Mouse (Mus musculus) kidney, embryonic 15.5 days (tissue): ENCODE data around the gene Klf13. TPM values are rescaled to one million over a fixed set of nuclear protein-coding genes. Genes with fewer than 3 reads are reported as not detected.

ENCODE experiments used
- ATAC-seq: fragments of 200-750 bp; cut with Nextera tagmentation; replicated peaks from 2 replicates; pipeline ENCODE4 v1.8.0; 2017; ENCODE audit warnings: moderate TSS enrichment; ENCODE audit not compliant: low FRiP score
- H3K27ac ChIP-seq: fragments of 300-500 bp; sonication (generic); 2 replicates; pipeline ENCODE4 v1.5.1; 2015; ENCODE audit warnings: mild to moderate bottlenecking, inconsistent platforms
- H3K27me3 ChIP-seq: fragments of 300-500 bp; sonication (generic); 2 replicates; pipeline ENCODE4 v1.6.1; 2015; ENCODE audit warnings: inconsistent platforms
- H3K36me3 ChIP-seq: fragments of 300-500 bp; sonication (generic); 2 replicates; pipeline ENCODE4 v1.6.1; 2015; ENCODE audit warnings: inconsistent platforms
- H3K4me1 ChIP-seq: fragments of 300-500 bp; sonication (generic); 2 replicates; pipeline ENCODE4 v1.6.1; 2015; ENCODE audit warnings: inconsistent platforms
- H3K4me2 ChIP-seq: fragments of 300-500 bp; sonication (generic); 2 replicates; pipeline ENCODE4 v1.6.1; 2015; ENCODE audit warnings: moderate library complexity, mild to moderate bottlenecking, inconsistent platforms
- H3K4me3 ChIP-seq: fragments of 300-500 bp; sonication (generic); replicated peaks from 2 replicates; pipeline ENCODE4 v1.5.1; 2015; ENCODE audit warnings: mild to moderate bottlenecking, inconsistent platforms
- H3K9ac ChIP-seq: fragments of 300-500 bp; sonication (generic); 2 replicates; pipeline ENCODE4 v1.6.1; 2015; ENCODE audit warnings: mild to moderate bottlenecking, inconsistent platforms
- H3K9me3 ChIP-seq: fragments of 300-500 bp; sonication (generic); replicated peaks from 2 replicates; pipeline ENCODE4 v1.6.1; 2016; ENCODE audit warnings: inconsistent platforms
- WGBS: fragments of 180-500 bp; shearing (Covaris S2); methylation state at CpG from one replicate; pipeline ENCODE4 v1.1.7; 2015; ENCODE audit warnings: mixed read lengths; 5-methylcytosine and 5-hydroxymethylcytosine counted together
- polyA plus RNA-seq: library from polyadenylated mRNA; unstranded; fragments of >200 nt; fragmentation: Nextera tagmentation; extraction: Ambion mirVana; gene quantifications from 2 replicates; pipeline ENCODE4 v1.2.1, GENCODE M21; 2015

Klf13 gene
- polyA plus RNA-seq, 1 experiment from 2014 or later: 23.3 TPM

- Histone ChIP-seq H3K27ac (peak overlapping the region; percentile 30; the same call in 1 of the 2 replicates), H3K4me1 (peaks cover 18% of the 10 kb centered on the region), H3K4me2 (no peak overlapping the region), H3K4me3 (no peak overlapping the region), H3K9me3 (no peaks in the 10 kb centered on the region), H3K27me3 (no peaks in the 10 kb centered on the region), H3K9ac (no peak overlapping the region), H3K36me3 (peaks cover 21% of the 10 kb centered on the region)
- ATAC-seq: no peak
- 80% methylated on average over 10 of the region's 10 CpGs for WGBS
These were observed 51.1 kb downstream of the Klf13 start for GRCm38 (mm10) chr7:63887602-63888123.

- no peak overlapping the region for H3K4me2 ChIP-seq
- 40% methylated on average over 8 of the region's 8 CpGs for WGBS
- ATAC-seq: peak; percentile 72
- peaks cover 18% of the 10 kb centered on the region for H3K4me1 ChIP-seq
- peaks cover 21% of the 10 kb centered on the region for H3K36me3 ChIP-seq
- no peak overlapping the region for H3K9ac ChIP-seq
- H3K9me3 ChIP-seq: no peaks in the 10 kb centered on the region
- no peak overlapping the region for H3K4me3 ChIP-seq
- no peaks in the 10 kb centered on the region for H3K27me3 ChIP-seq
- H3K27ac ChIP-seq: peak overlapping the region; percentile 32
These were observed 51.6 kb downstream of the Klf13 start for GRCm38 (mm10) chr7:63887034-63887551.

DNA sequence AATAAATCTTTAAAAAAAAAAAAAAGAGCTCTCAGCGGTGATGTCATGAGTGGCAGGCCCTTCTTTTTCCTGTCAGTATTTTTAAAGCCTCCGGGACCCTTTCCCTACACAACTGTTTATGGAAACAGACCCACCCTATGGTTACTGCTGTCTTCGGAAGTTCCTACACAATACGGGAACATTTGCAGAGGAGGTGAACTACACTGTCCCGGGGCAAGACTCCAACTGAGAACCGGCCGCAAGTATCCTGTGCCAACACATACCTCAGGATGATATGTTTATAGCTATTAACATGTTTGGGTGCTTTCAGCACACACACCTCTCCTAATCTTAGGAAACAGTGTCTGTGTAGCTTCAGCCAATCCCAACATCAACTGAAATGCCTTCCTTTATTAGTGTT is 53.7 kb downstream of the Klf13 start:
- Histone ChIP-seq H3K4me2 (no peak overlapping the region), H3K36me3 (peaks cover 7% of the 10 kb centered on the region), H3K27me3 (no peaks in the 10 kb centered on the region), H3K4me1 (peaks cover 18% of the 10 kb centered on the region), H3K9me3 (no peaks in the 10 kb centered on the region), H3K9ac (no peak overlapping the region), H3K27ac (no peak overlapping the region), H3K4me3 (no peak overlapping the region)
- no peak for ATAC-seq
- WGBS: 78% methylated on average over 7 of the region's 7 CpGs

DNA sequence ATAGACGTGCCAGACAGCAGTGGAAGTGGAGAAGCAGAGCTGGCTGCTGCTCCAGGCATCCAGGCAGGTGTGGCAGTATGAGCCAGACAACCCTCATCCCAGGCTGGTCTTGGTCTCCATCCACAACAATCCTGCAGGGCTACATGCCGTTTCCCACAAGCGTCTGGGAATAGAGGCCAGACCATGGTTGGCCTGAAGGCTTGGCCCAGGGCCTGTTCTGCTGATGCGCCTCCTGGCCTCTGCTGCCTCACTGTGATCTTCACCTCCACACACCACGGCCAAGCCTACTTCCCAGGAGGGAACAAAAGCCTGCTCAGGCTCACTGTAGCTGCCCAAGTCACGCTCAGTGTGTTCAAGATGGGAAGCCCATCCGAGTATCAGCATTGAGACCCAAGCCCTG is 56.0 kb downstream of the Klf13 start:
- Histone ChIP-seq H3K4me1 (peaks cover 15% of the 10 kb centered on the region), H3K27me3 (no peaks in the 10 kb centered on the region), H3K9ac (no peak overlapping the region), H3K4me3 (no peak overlapping the region), H3K36me3 (no peaks in the 10 kb centered on the region), H3K4me2 (no peak overlapping the region), H3K9me3 (no peaks in the 10 kb centered on the region), H3K27ac (no peak overlapping the region)
- ATAC-seq: no peak
- 84% methylated on average over 7 of the region's 7 CpGs for WGBS

- Histone ChIP-seq H3K27me3 (no peaks in the 10 kb centered on the region), H3K4me3 (no peak overlapping the region)
- 86% methylated on average over 6 of the region's 6 CpGs for WGBS
These were observed 59.1 kb downstream of the Klf13 start for GRCm38 (mm10) chr7:63879583-63879982.

DNA sequence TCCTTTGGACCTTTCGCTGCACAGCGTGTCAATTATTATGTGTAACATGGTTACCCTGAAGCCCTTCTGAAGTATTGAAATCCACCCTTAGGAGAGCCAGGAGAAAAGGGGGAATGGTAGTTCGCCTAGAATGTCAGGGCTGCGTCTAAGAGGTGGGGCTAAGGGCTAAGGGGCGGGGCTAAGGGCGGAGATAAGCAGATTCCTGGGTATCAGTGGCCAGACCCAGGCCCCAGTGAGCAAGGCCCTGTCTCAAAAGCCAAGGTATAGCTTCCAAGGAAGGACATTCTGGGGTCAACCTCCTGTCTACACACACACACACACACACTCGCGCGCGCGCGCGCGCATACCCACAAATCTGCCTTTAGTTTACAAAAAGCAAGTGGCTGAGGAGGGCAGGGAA is 61.1 kb downstream of the Klf13 start:
- Histone ChIP-seq H3K4me1 (peaks cover 18% of the 10 kb centered on the region), H3K27me3 (no peaks in the 10 kb centered on the region), H3K9me3 (no peaks in the 10 kb centered on the region), H3K4me3 (no peak overlapping the region), H3K9ac (no peak overlapping the region), H3K4me2 (peak overlapping the region; percentile 32), H3K27ac (no peak overlapping the region), H3K36me3 (no peaks in the 10 kb centered on the region)
- peak; percentile 55; the same call in 1 of the 2 replicates for ATAC-seq
- WGBS: 37% methylated on average over 14 of the region's 14 CpGs

More at GRCm38 (mm10) chr7:63879583-63879982, 59.1 kb downstream of the Klf13 start:
- Histone ChIP-seq H3K36me3 (no peaks in the 10 kb centered on the region), H3K9me3 (no peaks in the 10 kb centered on the region), H3K27ac (no peak overlapping the region), H3K4me1 (peaks cover 18% of the 10 kb centered on the region), H3K4me2 (no peak overlapping the region), H3K9ac (no peak overlapping the region)
- no peak for ATAC-seq

DNA sequence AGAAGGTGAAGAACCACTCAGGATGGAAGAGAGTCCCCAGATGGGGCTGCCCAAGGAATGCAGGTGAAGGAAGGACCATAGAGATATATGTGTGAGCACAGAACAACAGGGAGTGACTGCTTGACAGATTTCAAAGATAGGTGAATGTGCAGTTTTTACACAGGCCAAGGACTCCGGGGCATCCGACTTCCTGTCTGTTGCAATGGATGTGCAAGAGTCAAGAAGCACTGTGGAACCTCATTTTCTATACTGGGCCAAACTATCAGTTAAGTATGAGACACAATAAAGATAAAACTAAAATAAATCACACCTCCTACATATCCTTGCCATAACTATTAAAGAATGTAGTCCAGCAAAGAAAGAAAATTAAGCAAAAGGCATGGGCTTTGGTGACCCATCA is 62.1 kb downstream of the Klf13 start:
- 80% methylated on average over 2 of the region's 2 CpGs for WGBS
- H3K27ac ChIP-seq: no peak overlapping the region
- H3K27me3 ChIP-seq: no peaks in the 10 kb centered on the region
- no peak overlapping the region for H3K4me2 ChIP-seq
- no peak overlapping the region for H3K9ac ChIP-seq
- no peak overlapping the region for H3K4me3 ChIP-seq
- H3K4me1 ChIP-seq: peaks cover 18% of the 10 kb centered on the region
- ATAC-seq: no peak
- H3K9me3 ChIP-seq: no peaks in the 10 kb centered on the region
- H3K36me3 ChIP-seq: no peaks in the 10 kb centered on the region

DNA sequence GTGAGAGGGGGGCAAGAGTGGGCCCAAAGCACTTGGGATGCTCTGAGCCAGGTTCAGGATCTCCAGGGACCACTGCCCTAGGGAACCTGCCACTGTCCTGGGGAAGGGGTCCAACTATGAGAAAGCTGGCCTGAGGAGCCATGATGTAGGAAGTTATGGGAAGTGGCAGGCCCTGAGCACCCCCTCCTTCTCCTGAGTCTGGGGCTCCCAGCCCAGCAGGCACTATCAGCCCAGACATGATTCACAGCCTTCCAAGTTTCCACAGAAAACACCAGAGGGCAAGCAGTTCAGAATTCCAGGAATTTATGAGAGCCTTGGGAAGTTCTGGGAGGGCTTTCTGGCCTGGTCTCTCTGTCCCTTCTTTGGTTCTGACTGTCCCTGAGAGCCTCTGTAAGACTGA is 63.0 kb downstream of the Klf13 start:
- H3K9ac ChIP-seq: no peak overlapping the region
- ATAC-seq: no peak

GRCm38 (mm10) chr7:63873880-63874279 is 64.8 kb downstream of the Klf13 start:
- Histone ChIP-seq H3K9ac (no peak overlapping the region), H3K9me3 (no peaks in the 10 kb centered on the region), H3K4me3 (no peak overlapping the region), H3K27ac (no peak overlapping the region), H3K36me3 (no peaks in the 10 kb centered on the region), H3K27me3 (no peaks in the 10 kb centered on the region), H3K4me1 (peaks cover 18% of the 10 kb centered on the region), H3K4me2 (no peak overlapping the region)
- 69% methylated on average over 12 of the region's 12 CpGs for WGBS
- ATAC-seq: no peak

More for the DNA sequence above, 63.0 kb downstream of the Klf13 start:
- no peaks in the 10 kb centered on the region for H3K27me3 ChIP-seq
- H3K4me2 ChIP-seq: no peak overlapping the region
- no peak overlapping the region for H3K4me3 ChIP-seq
- H3K36me3 ChIP-seq: no peaks in the 10 kb centered on the region
- H3K27ac ChIP-seq: no peak overlapping the region
- peaks cover 18% of the 10 kb centered on the region for H3K4me1 ChIP-seq
- H3K9me3 ChIP-seq: no peaks in the 10 kb centered on the region

- ATAC-seq: no peak
- no peak overlapping the region for H3K9ac ChIP-seq
- WGBS: 76% methylated on average over 6 of the region's 6 CpGs
These were observed 67.0 kb downstream of the Klf13 start for GRCm38 (mm10) chr7:63871698-63872097.

DNA sequence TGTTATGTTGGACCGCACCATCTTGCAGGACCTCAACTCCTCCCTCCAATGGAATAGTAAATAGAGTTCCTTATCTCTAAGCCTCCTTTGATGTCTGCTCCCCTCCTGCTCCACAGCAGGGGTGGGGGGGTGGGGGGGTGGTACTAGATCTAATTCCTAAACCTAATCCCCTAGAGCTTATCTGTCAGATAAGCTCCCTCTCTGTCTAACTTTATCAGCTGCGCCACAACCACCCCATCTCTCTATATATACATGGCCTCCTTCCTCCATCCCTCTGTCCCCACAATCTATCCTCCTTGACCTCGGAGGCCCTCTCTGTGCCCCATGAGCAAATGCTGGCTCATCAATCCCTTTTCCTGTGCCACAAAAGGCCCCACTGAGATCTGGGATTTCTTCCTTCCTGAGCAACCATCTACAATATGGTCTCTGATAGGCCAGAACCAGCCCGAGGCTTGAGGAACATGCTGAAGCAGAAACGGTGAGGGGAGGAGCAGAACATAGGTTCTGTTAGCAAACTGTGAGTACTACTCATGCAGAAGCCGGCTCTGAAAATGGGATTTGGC is 70.3 kb downstream of the Klf13 start:
- Histone ChIP-seq H3K27ac (no peak overlapping the region), H3K4me3 (no peak overlapping the region), H3K9ac (no peak overlapping the region), H3K36me3 (no peaks in the 10 kb centered on the region), H3K27me3 (no peaks in the 10 kb centered on the region), H3K4me2 (no peak overlapping the region), H3K9me3 (no peaks in the 10 kb centered on the region), H3K4me1 (no peaks in the 10 kb centered on the region)
- 74% methylated on average over 6 of the region's 6 CpGs for WGBS
- no peak for ATAC-seq

More at GRCm38 (mm10) chr7:63871698-63872097, 67.0 kb downstream of the Klf13 start:
- Histone ChIP-seq H3K36me3 (no peaks in the 10 kb centered on the region), H3K9me3 (no peaks in the 10 kb centered on the region), H3K27me3 (no peaks in the 10 kb centered on the region), H3K4me2 (no peak overlapping the region), H3K4me3 (no peak overlapping the region), H3K4me1 (0 out of 2 replicates have a peak, but pooled peaks cover 7% of the 10 kb centered on the region), H3K27ac (no peak overlapping the region)

DNA sequence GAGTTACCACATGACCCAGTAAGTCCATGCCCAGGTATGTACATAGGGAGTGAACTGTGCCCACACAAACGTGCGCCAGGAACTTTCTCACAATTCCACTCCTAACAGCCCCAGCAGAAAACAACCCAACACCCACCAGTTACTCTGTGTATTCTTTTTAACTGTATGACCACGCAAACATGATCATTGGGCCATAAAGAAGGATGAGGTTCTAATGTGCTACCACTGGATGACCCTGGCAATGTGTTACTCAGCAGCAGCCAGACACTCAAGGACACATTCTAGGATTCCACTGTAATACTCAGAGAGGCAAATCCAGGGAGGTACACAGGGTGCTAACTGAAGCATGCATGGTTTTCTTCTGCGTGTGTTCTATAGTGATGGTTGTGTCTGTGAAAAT is 72.8 kb downstream of the Klf13 start:
- H3K9ac ChIP-seq: no peak overlapping the region
- no peaks in the 10 kb centered on the region for H3K36me3 ChIP-seq
- H3K27ac ChIP-seq: no peak overlapping the region
- no peak overlapping the region for H3K4me3 ChIP-seq
- no peak for ATAC-seq
- no peaks in the 10 kb centered on the region for H3K9me3 ChIP-seq
- H3K4me2 ChIP-seq: no peak overlapping the region
- H3K4me1 ChIP-seq: no peaks in the 10 kb centered on the region
- H3K27me3 ChIP-seq: no peaks in the 10 kb centered on the region
- 90% methylated on average over 4 of the region's 4 CpGs for WGBS

- no peak overlapping the region for H3K4me3 ChIP-seq
- no peak overlapping the region for H3K27ac ChIP-seq
- no peaks in the 10 kb centered on the region for H3K36me3 ChIP-seq
- no peak overlapping the region for H3K4me2 ChIP-seq
- H3K9ac ChIP-seq: no peak overlapping the region
- no peak for ATAC-seq
- peaks cover 7% of the 10 kb centered on the region for H3K4me1 ChIP-seq
- H3K27me3 ChIP-seq: no peaks in the 10 kb centered on the region
- WGBS: 68% methylated on average over 1 of the region's 1 CpGs
- no peaks in the 10 kb centered on the region for H3K9me3 ChIP-seq
These were observed 75.7 kb downstream of the Klf13 start for GRCm38 (mm10) chr7:63863046-63863445.
